Mouse (Mus musculus) cerebellum, adult 2 months (tissue): Measurements from ENCODE around the gene Naa15.

Source experiments
- CTCF ChIP-seq: fragments of 200-500 bp; IDR thresholded peaks from 2 replicates; pipeline ENCODE4 v1.5.1; 2011; ENCODE audit warnings: low read depth, mild to moderate bottlenecking, control low read depth, low read length, moderate library complexity, borderline replicate concordance; ENCODE audit not compliant: insufficient read depth
- POLR2A ChIP-seq: fragments of 200-500 bp; IDR thresholded peaks from 2 replicates; pipeline ENCODE4 v1.6.1; 2011; ENCODE audit warnings: low read length, control low read depth, borderline replicate concordance; ENCODE audit not compliant: insufficient read depth

- TF ChIP-seq POLR2A, result no peak
- no peak for TF ChIP-seq CTCF
Observed at GRCm38 (mm10) chr3:51380660-51381014, 34.3 kb upstream of the Naa15 start.
